Mouse (Mus musculus): ENCODE results near the gene Atg13. TPM values are rescaled to one million over a fixed set of nuclear protein-coding genes. Genes with fewer than 3 reads are reported as not detected.

Gene Atg13
- total and polyA plus RNA-seq, 3 experiments = 58.5 to 61.7 (median 59.4) TPM

DNA sequence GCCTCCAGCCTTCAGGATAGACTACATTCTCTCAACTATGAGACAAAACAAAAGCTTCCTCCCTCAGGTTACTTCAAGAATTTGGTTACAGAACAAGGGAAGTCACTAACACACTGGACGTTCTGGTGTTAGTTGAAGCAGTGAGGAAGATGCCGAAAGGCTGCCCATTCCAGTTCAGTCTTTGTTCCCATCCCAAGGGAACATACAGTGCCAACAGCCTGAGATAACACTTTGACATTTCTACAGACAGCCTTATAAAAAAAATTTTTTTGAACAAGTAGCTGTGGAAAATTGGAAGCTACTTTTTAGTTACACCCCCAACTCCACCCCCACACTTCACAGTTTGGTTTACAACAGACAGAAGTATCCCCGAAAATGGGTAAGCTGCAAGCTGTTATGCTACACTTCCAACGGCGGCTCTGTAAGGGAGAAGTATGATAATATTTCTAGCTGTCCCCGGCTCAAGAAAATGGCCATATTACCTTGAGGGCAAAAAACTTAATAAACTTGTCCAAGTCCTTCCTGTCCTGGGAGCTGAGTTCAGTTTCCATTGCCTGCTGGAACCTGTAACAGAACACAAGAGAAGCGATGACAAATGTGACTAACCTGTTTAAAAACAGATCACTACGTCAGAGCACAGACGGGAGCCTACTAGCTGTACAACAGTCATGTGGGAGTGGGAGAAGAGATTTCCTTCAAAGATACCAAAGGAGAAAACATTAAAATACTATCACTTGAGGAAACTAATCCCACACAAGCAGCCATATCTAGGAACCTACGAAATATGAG, 14.7 kb downstream of the Atg13 start:
- no peak for DNase-seq

DNA sequence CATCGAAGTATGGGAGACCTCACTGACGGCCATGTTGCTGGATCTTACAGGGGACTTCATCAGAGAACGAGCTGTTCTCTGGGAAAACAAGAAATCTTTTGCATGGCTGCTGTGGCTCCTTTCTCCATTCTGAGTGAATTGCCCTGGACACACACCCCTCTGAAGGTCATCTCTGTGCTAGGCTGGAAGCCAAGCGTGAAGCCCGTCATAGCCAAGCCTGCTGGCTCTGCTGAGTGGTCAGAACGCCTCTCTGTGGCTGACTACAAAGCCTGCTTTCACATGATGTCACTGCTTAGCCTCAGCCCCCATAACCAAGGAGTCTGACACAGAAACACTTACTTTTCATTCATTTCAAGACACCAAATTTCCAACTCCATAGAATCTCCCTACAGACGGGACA, 20.9 kb downstream of the Atg13 start:
- DNase-seq = peak; percentile 93

- no peak for DNase-seq
Observed at GRCm38 (mm10) chr2:91683919-91684318, 26.5 kb downstream of the Atg13 start.

- peak; percentile 29 for DNase-seq
Observed at GRCm38 (mm10) chr2:91682850-91683249, 27.5 kb downstream of the Atg13 start.

- no peak for DNase-seq
Observed at GRCm38 (mm10) chr2:91676961-91677360, 33.4 kb downstream of the Atg13 start.

GRCm38 (mm10) chr2:91676420-91676819, 34.0 kb downstream of the Atg13 start:
- no peak for DNase-seq

GRCm38 (mm10) chr2:91674895-91675294, 35.5 kb downstream of the Atg13 start:
- DNase-seq = no peak

GRCm38 (mm10) chr2:91673587-91673986, 36.8 kb downstream of the Atg13 start:
- DNase-seq = no peak

- DNase-seq = no peak
Observed at GRCm38 (mm10) chr2:91670038-91670437, 40.3 kb downstream of the Atg13 start.

DNA sequence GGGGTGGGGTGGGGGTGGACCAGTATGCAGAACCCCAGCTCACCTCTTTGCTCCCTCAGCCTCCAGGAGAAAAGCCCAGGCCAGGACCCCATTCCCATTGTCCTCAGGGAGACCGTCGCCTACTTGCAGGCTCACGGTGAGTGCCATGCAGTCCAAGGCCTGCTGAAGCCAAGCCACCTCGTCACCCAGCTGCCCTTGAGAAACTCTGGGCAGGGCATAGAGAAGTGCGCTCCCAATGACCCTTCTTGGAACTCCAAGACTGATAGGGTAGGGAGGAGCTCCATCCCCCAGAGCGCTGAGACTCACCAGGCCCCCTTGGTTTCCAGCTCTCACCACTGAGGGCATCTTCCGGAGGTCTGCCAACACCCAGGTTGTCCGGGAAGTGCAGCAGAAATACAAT, 41.0 kb downstream of the Atg13 start:
- DNase-seq = peak; percentile 59

DNA sequence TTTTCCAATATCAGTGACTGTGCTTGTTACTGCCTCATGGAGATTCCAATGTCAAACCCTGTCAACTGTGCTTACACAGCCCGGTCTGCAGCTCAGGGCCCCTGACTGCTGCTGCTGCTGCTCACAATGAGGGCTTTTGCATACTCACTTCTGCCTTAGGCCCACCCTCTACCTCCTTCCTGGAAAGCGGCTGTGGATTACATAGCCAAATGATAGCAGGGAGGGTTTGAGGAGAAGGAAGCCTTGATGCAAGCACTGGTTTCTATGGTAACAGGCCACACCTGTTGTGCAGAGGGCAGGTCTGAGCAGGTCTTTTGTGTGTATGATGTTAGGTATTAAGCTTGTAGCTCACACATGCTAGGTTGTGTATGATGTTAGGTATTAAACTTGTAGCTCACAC, 42.6 kb downstream of the Atg13 start:
- no peak for DNase-seq

GRCm38 (mm10) chr2:91666386-91666910, 43.9 kb downstream of the Atg13 start:
- no peak for DNase-seq

- no peak for DNase-seq
Observed at GRCm38 (mm10) chr2:91664780-91665179, 45.6 kb downstream of the Atg13 start.

GRCm38 (mm10) chr2:91660981-91661380, 49.4 kb downstream of the Atg13 start:
- no peak for DNase-seq

DNA sequence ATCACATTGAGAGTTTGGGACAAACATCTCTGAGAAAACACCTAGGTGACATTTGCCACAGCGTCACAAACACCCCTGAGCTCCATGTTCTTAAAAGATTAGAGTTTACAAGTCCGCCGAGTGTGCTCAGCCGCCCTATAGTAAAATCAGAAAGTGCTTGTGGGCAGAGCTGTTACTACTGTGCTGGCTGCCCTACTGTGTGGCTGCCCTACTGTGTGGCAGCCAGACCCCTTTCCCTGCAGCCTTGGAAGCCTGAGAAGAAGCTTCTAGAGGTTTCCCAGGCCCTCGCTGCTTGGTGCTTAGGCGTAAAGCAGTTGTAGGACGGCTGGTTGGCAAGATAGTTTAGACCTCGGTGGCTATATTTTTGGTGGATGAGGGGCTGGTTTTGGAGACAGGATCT, 50.7 kb downstream of the Atg13 start:
- no peak for DNase-seq

DNA sequence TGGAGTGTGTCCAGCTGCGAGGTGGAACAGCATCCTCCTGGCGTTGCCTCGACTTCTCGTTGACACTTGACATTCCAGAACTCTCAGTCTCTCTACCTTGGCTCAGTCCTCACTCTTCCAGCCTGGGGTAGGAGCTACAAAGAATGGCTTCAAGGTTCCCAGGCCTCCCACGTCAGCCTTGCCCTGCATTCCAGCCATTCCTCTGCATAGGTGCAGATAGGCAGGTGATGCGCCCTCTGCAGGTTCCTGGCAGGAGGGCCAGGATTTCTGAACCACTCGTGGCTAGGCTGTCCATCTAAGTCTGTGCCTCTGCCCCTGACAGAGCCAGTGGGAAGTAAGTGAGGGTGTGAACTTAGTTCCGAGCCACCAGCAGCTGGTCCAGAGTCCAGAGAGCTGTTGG, 53.6 kb downstream of the Atg13 start:
- DNase-seq = no peak

GRCm38 (mm10) chr2:91655827-91656226, 54.5 kb downstream of the Atg13 start:
- no peak for DNase-seq

- DNase-seq = no peak
Observed at GRCm38 (mm10) chr2:91655388-91655787, 55.0 kb downstream of the Atg13 start.

GRCm38 (mm10) chr2:91652863-91653262, 57.5 kb downstream of the Atg13 start:
- no peak for DNase-seq

GRCm38 (mm10) chr2:91651458-91652258, 58.7 kb downstream of the Atg13 start:
- no peak for DNase-seq

- no peak for DNase-seq
Observed at GRCm38 (mm10) chr2:91650360-91650995, 59.9 kb downstream of the Atg13 start.

DNA sequence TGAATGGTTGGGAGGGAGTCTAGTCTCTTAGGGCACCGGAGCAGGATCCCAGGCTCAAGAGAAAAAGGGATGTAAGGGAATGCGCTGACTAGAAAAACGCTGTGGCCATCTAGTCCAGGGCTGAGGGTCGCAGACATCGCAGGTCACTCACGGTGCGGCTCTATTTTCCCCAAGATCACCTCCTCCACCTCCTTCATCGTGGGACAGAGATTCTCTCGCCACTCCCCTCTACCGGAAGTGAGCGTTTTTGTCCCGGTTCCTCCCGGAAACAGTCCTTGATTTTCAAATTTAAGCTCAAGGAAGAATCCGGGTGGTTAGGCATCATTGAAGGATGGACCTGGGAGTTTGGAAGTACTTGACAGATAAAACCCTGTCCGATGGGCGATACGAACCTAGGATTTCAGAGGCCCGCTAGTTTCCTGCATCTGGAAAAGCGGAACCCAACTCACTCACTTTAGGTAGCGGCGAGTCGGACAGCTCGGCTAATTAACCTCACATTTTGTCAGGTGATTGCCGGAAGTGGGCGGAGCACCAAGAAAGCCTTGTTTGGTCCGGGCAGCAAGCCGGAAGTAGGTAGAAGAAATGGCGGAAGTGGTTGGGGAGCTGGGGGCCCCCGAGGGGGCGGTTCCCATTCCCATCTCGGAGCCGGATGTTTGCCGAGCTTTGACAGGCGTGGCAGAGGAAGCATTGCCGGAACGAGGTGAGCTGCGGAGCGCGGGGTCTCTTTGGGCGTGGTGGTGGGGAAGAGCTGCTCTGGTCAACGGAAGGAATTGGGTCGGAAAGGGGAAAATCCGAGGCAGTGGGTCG, 60.6 kb downstream of the Atg13 start, which contains the start of the genes Zfp408 and Arhgap1:
Zfp408 (minus strand) TSS at position 239 of the 807 bp plus-strand sequence.
Arhgap1 (plus strand) TSS at position 308 of the 807 bp plus-strand sequence.
- peak; percentile 96 for DNase-seq
